Mouse (Mus musculus): Measurements from ENCODE around the gene Ache.
"Not testable (repeated sequence)": the region's sequence is repeated elsewhere in the genome, so short reads cannot be mapped to it uniquely, and the experiment has no call there.

The Ache gene

GRCm38 (mm10) chr5:137287032-137287952 is at the start of gene Ache:
Gene Ache, plus strand, starts transcription at chr5:137287519.
- in situ Hi-C loops (cut with MboI; ENCODE audit: unreplicated experiment in 2 of 2) = loop anchor here (5.0 kb wide), 3 partner anchors 95 to 155 kb away; no protein-coding TSS in a partner anchor

DNA sequence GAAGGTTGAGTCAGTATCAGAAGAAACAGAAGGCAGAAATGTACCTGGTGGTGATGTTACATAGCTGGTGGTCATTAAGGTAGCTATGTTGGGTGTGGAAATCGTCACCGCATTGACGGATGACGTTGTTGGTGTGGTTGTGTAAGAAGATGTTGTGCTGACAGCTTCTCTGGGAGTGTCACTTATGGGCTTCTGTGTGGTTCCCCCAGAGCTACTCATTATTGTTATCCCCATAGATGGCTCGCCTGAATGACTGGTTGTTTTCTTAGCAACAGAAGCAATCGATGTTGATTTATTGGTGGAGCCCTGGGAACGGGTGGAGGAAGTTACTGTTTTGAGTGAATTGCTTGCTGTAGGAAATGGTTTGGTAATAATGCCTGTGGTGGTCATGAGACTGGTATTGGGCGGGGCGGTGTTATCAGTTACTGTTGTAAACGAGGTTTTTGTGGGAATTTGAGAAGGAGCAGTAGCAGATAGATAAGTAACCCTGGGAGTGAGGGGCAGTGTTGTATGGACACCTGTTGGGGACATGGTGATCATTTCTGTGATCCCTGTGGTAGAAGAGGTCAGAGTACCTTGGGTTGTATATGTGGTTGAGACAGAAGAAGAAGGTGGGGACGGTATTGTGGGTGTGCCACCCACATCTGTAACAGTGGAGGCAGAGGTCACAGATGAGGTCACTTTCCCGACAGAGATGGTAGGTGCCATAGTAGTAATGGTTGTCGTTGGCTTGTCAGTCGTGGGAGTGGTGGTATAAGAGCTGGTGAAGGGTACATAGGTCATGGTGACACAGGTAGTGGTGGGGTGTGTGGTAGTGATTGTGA is 23.2 kb upstream of the Ache start:
- in situ Hi-C loops (cut with MboI; ENCODE audit: unreplicated experiment in 2 of 2) = no loop called here

DNA sequence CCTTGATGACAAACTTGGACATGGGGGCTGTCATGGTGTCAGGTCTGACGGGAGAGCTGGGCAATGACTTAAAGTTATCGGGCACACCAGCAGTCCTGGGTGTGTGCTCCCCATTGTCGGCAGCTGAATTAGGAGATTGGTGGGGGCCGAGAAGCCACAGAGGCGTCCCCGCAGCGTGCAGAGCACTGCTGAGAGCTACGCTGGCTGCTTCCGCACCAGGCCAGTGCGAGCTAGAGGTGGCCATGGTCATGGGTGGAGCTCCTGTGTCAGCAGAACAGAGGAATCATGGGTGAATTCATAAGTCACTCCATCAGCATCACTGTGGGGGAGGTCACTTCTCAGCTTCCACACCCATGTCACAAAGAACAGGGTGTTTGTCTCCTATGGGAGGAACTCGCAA is 22.5 kb upstream of the Ache start:
- in situ Hi-C loops (cut with MboI; ENCODE audit: unreplicated experiment in 2 of 2) = no loop called here

GRCm38 (mm10) chr5:137268131-137268910 is 19.0 kb upstream of the Ache start:
- in situ Hi-C loops (cut with MboI; ENCODE audit: unreplicated experiment in 2 of 2) = no loop called here

DNA sequence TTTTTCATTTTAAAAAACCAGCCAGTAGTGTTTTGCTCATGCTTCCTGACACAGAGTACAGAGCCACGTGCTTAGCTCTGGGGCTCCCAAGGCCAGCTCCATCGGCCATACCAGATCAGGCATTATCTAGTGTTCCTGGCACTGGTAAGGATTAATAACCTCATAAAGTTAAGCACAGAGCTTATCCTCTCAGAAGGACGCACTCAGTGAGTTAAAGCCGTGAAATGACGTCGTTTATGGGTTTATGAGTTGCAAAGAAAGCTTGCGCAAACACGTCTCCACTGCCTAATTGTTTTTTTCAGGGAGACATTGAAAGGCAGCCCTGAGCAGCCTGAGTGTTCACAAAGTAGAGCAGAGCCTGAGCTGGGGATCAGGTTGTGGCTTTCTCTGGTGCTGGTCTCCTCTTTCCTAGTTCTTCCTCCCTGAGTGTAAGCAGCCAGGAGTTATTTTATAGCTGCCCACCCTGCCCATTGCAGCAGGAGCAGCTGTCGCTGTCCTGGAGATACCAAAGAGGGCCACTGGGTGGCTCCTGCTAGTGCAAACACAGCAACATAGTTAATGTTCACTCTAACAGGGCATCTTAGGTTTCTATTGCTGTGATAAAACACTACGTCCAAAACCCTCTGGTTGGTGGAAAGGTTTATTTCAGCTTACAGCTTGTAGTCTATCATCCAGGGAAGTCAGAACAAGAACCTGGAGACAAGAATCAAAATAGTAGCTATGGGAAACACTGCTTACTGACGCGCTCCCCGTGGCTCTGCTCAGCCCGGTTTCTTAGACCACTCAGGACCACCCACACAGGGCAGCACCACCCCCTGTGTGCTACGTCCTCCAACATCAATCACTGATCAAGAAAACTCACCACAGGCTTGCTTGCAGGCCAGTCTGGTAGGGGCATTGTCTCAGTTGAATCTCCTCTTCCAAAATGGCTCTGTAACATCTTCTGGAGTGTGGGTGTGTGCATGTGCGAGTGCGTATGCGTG is 9.7 kb upstream of the Ache start:
- in situ Hi-C loops (cut with MboI; ENCODE audit: unreplicated experiment in 2 of 2) = no loop called here

- in situ Hi-C loops (cut with MboI; ENCODE audit: unreplicated experiment in 2 of 2) = not testable (repeated sequence)
These were observed 2.9 kb upstream of the Ache start for GRCm38 (mm10) chr5:137284411-137284810.

- in situ Hi-C loops (cut with MboI; ENCODE audit: unreplicated experiment in 2 of 2) = loop anchor here (5.0 kb wide), 3 partner anchors 97 to 153 kb away; no protein-coding TSS in a partner anchor
These were observed 2.3 kb upstream of the Ache start for GRCm38 (mm10) chr5:137285045-137285444.

GRCm38 (mm10) chr5:137285986-137286385 is 1.3 kb upstream of the Ache start:
- in situ Hi-C loops (cut with MboI; ENCODE audit: unreplicated experiment in 2 of 2) = loop anchor here (5.0 kb wide), 3 partner anchors 96 to 154 kb away; no protein-coding TSS in a partner anchor

GRCm38 (mm10) chr5:137286655-137287031 is 676 bp upstream of the Ache start:
- in situ Hi-C loops (cut with MboI; ENCODE audit: unreplicated experiment in 2 of 2) = loop anchor here (5.0 kb wide), 3 partner anchors 96 to 154 kb away; no protein-coding TSS in a partner anchor

DNA sequence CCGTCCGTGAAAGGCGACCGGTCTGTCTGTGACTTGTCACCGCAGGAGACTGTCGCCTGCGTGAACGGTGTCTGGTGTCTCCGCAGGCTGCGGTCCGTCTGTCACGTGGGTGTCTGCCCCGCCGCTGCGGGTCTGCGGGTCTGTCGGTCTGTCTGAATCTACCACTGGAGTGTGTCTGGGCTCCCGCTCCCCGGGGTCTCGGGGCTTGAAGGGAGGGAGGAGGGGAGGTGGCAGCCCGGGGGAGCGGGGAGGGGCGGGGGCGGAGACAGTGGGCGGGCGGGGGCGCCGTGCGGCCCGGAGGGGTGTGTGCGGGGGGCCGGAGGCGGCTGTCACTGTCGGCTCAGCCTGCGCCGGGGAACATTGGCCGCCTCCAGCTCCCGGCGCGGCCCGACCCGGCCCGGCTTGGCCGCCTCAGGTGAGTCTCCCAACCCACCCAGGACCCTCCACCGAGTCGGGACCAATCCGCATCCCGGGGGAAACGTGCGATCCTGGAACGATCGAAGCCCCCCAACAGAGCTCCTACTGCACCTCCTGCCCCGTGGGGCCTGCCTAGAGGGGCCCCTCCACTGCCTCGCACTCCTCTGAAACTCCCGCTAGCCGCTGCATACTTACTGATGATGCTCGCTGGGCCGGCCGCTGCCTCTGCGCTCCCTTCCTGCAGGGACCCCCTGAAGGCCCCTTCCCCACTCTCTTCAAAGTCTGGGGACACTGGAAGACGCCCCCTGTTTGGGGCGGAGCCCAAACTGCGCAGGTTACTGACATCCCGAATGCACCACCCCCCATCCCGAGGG is 829 bp downstream of the Ache start:
- in situ Hi-C loops (cut with MboI; ENCODE audit: unreplicated experiment in 2 of 2) = loop anchor here (5.0 kb wide), 3 partner anchors 94 to 156 kb away; no protein-coding TSS in a partner anchor

GRCm38 (mm10) chr5:137288999-137289470 is 1.7 kb downstream of the Ache start:
- in situ Hi-C loops (cut with MboI; ENCODE audit: unreplicated experiment in 2 of 2) = loop anchor here (5.0 kb wide), 3 partner anchors 93 to 157 kb away; no protein-coding TSS in a partner anchor

- in situ Hi-C loops (cut with MboI; ENCODE audit: unreplicated experiment in 2 of 2) = loop anchor here (5.0 kb wide), 5 partner anchors 43 to 157 kb away; partner anchors contain the start of gene Slc12a9 (in 1 of the 2)
These were observed 2.5 kb downstream of the Ache start for GRCm38 (mm10) chr5:137289591-137290365.

GRCm38 (mm10) chr5:137290677-137291076 is 3.4 kb downstream of the Ache start:
- in situ Hi-C loops (cut with MboI; ENCODE audit: unreplicated experiment in 2 of 2) = loop anchor here (5.0 kb wide), 3 partner anchors 42 to 92 kb away; partner anchors contain the start of gene Slc12a9 (in 1 of the 2)

GRCm38 (mm10) chr5:137291381-137291926 is 4.1 kb downstream of the Ache start:
- in situ Hi-C loops (cut with MboI; ENCODE audit: unreplicated experiment in 2 of 2) = loop anchor here (5.0 kb wide), 3 partner anchors 41 to 91 kb away; partner anchors contain the start of gene Slc12a9 (in 1 of the 2)

GRCm38 (mm10) chr5:137293282-137293681 is 6.0 kb downstream of the Ache start:
- in situ Hi-C loops (cut with MboI; ENCODE audit: unreplicated experiment in 2 of 2) = loop anchor here (5.0 kb wide), 3 partner anchors 39 to 89 kb away; partner anchors contain the start of gene Slc12a9 (in 1 of the 2)
